Mouse (Mus musculus) megakaryocyte-erythroid progenitor cell, adult 5-6 weeks (primary cell): ENCODE data around the gene Satb1. TPM values are rescaled to one million over a fixed set of nuclear protein-coding genes. Genes with fewer than 3 reads are reported as not detected.

Experiments
- ATAC-seq: replicated peaks from 2 replicates; pipeline ENCODE4 v1.8.0; 2016; ENCODE audit warnings: mild to moderate bottlenecking, inconsistent platforms; ENCODE audit not compliant: severe bottlenecking, poor library complexity, low FRiP score, low TSS enrichment
- total RNA-seq, 2 experiments: library from RNA; stranded (forward) in 1 of 2; stranded (reverse) in 1 of 2; fragments of 200-1000, 215-1000 nt in 1 of 2; fragments of >200 nt in 1 of 2; fragmentation: Nextera tagmentation in 1 of 2; gene quantifications; 2 replicates each; pipeline ENCODE4 v1.2.3; 2014 to 2017

The Satb1 gene
- total RNA-seq, 2 experiments from 2014 or later, result 3.9 to 8.2 TPM

DNA sequence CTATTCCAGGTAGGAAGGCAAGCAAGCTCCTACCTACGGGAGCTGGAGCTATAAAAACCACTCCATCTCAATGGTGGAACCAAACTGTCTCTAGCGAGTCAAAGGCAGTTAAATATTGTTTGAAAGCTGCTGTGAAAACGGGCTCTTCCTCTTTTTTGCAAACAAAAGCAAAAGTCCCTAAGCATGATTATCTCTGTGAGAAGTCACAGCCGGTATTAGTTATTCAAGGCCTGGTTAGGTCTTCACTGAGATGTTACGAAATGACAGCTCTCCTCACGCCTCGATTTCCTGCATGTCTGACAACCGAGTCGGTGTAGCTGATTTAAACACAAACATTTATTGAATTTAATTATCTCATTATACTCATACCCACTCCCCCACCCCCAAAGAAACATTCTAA, 48.2 kb downstream of the Satb1 start:
- no peak for ATAC-seq

DNA sequence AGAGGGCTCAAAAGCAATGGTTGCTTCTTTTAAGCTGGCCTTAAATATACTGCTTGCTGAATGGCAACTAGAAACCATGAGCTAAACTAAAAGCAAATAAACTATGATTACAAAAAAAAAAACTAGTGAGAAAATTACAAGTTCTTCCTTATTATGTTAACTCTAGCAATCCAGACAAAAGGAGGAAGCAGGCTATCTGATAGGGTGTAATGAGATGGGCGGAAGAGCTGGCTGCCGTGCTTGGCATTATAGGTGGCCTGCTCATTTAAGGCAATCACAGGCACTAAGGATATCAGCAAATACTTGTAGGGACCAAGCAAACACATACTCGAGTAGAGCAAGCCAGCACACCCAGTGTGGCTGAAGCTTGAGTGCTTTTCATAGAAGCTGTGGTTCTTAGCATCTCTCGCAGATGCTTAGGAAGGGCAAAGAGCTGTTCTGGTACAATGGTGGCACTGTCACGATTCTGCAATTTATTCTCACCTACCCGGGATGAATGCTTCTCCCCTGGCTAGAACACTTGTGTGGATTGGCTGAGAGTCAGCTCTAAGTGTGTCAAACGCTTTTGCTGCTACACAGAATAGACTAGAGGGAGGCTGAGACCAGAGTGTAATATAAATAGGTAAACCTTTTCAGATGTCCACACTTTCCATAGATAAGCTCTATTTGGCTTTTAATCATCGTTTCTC, 49.4 kb downstream of the Satb1 start:
- ATAC-seq, result no peak

DNA sequence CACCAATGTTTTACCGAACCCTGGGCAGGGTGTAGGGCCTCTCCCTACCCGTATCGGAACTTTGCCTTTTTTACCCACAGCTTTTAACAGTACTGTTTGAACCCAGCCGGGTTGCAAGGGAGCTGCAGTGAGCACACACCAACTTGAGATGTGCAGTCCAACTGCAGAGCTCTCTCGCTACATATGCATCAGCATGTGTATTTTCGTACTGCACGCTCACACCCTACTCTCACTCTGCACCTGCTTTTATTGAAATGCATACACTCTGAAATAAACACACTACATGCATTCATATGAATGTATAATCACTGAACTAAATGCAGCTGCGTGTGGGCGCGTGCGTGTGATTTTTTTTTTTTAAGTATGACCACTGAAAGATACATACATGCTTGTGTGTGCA, 53.1 kb downstream of the Satb1 start:
- ATAC-seq, result no peak

- ATAC-seq, result no peak
Measured at GRCm38 (mm10) chr17:51778961-51779360, 54.1 kb downstream of the Satb1 start.

DNA sequence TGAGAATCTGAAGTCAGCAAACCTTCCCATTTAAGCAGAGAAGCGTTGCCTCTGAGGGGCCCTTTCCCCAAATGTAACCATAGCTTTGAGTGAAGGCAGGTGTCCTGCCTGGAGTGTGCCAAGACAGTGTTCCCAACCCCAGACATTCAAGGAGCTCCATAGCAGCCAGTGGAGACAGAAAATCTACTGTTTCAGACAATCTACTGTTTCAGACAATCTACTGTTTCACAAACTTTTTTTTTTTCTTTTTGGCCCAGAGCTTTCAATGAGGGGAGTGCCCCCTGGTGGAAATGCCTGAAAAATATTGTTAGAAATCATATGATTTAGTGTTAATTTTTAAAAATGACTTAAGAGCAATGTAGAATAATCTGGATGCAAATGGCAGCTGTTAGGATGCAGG, 55.3 kb downstream of the Satb1 start:
- no peak for ATAC-seq

GRCm38 (mm10) chr17:51775070-51775881, 57.8 kb downstream of the Satb1 start:
- no peak for ATAC-seq

GRCm38 (mm10) chr17:51763600-51763999, 69.5 kb downstream of the Satb1 start:
- ATAC-seq, result no peak

DNA sequence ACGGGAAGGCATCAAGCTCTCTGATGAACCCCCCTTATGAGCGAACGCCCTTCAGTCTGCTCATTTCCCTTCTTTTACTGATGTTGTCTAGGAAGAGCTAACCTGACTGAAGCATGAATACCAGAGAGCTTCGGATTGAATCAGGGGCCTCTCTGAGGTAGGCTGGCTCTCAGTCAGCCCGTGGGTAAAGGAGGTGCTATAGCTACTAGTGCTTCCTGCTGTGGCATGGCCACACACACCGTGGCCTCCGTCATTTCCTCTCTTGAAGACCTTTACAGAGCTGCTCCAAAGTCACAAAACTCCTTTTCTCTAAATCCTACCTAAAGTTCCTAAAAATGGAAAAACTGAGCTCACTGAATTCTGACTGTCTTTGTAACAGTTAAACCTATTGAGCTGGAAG, 70.6 kb downstream of the Satb1 start:
- ATAC-seq, result no peak

DNA sequence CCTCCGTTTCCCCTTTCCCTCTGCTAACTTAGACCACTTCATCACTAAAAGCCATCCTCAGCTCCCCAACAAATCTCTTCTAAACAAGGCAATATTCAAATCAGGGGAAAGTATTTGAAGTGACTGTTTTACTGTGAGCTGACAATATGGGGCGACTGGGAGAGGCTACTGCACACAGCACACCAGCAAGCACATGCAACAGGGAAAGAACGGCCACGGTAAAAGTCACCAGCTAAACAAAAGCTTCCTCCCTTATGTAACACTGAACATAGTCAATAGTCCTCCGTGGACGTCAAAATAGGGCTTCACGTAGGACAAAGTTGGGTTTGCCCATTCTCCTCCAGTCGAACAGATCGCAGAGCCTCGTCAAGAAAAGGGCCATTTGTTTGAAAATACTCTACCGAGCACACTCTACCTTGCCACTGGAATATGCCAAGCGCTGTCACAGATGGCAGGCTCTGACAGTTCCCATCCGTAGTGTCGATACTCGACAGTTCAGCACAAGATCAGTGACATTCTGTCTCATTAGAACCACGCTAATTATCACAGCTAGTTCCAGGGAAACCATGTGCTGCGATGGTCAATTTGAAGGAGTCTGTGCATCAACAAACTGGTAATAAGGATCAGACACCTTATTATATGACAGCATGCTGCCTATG, 72.0 kb downstream of the Satb1 start:
- no peak for ATAC-seq

DNA sequence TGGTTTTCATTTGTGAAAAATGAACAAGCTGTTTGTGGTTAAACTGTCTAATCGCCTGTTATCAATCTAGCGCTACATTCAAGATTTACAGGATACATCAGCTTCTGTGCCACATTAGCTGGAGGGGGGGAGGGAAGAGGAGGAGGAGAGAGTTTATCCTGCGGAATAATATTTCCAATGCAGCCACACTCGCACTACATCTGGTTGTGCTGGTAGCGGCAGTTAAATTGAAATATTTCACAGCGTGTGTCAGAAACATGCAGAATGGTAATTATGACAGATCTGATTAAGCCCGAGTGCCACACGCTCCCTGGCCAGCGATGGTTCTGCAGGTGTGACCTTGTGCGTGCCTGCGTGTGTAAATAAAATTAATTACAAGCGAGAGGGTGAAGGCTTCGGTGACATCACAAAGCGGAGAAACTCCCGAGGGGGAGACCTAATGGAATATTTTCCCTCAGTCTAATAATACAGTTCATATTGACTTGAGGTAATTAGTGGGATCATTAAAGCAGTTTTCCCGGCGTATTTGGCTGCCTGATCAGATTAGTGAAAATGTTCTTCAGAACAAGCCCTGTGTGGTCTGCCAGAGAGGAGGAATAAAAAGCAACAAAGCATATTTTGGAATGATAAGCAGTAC, 72.7 kb downstream of the Satb1 start:
- 0 out of 2 replicates have a peak, but pooled peaks have one; percentile 22 for ATAC-seq

GRCm38 (mm10) chr17:51759509-51759908, 73.6 kb downstream of the Satb1 start:
- ATAC-seq, result peak; percentile 78

- no peak for ATAC-seq
Measured at GRCm38 (mm10) chr17:51752142-51752541, 80.9 kb downstream of the Satb1 start.

DNA sequence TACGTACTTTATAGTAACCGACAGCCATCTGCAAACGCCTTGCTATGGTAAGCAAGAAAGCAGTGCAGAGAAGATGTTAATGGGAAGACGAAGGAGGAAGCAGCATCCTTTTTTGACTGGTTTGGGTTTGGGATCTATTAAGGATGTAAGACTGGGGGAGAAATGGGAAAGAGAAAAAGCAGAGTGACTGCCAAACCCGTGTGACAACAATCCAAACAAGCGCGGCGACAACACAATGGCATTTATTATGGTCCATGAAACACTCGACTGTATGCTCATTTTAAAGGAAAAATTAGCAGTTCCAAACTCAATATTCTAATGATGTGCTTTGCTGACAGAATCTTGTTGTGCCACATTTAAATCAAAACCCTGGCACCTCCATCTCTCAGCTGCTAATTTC, 85.9 kb downstream of the Satb1 start:
- ATAC-seq, result no peak

DNA sequence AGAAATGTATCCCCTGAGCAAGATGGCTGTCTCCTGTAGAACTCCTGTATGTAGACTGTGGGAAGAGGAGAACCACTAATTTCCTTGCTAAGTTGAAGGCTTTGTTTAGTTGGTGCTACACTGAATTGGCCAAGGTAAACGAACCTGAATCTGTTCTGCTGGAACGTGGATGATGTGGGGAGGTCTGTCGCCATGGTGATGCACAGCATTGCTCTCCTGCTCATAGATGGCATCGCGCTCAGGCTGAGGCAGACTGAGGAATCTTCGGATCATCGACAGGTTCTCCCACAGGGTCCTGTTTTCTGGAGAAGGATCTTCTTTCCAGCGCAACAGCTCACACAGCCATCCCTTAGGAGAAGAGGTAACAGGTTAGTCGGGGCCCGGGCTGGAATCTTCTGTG, 90.6 kb downstream of the Satb1 start:
- ATAC-seq, result no peak

DNA sequence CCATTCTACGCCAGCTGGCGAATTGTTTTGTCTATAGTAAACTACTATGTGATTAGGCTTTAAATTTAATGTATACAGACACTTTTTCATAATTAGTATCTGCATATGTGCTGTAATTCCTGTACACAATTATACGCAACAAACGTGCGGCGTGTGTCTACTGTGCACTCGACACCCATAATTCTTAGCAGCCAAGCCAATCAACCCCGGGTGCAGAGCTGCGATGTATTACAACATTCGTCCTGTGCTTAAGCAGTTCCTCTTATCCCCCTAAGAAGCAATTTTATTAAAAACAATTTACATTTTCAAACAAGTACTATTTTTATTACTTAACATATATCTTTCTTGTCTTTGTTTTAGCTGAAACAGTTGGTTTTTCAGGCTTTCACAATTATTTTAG, 92.0 kb downstream of the Satb1 start:
- no peak for ATAC-seq

- ATAC-seq, result no peak
Measured at GRCm38 (mm10) chr17:51740246-51740645, 92.8 kb downstream of the Satb1 start.

GRCm38 (mm10) chr17:51724486-51724885, 108.6 kb downstream of the Satb1 start:
- no peak for ATAC-seq

DNA sequence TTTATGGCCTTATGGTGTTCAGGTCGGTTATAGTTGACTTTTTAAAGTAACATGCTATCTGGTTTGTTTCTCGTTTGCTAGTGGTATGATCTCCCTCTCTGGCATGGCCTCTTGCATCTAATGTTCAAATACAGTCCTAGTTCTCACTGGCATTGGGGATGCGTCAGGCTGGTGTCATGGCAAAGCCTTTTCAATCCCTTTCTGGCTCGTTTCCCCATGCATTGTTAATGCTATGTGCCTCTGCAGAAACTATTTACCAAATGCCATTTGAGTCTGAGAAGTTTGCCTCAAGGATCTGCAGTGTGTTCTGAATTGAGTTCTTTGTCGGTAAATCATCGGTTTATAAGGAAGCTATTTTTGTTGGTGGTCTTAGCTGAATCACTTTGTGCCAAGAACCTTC, 137.4 kb downstream of the Satb1 start:
- no peak for ATAC-seq

DNA sequence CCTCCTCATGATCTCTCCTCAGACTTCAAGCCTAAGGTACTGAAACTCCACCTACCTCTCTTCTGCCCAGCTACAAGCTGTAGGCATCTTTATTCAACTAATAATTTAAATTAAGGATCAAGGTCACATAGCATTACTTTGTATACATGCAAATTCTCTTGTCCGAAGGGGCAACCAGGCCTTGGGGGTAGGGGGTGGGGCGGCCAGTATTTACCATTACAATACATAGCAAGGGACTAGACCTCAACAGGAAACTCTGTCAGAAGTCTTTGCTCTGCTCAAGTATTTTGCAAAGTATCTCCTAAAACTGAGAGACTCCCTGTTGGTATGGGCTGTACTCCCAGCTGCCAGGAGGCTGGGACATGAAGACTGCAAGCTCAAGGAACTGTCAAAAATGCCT, 137.8 kb downstream of the Satb1 start:
- no peak for ATAC-seq

DNA sequence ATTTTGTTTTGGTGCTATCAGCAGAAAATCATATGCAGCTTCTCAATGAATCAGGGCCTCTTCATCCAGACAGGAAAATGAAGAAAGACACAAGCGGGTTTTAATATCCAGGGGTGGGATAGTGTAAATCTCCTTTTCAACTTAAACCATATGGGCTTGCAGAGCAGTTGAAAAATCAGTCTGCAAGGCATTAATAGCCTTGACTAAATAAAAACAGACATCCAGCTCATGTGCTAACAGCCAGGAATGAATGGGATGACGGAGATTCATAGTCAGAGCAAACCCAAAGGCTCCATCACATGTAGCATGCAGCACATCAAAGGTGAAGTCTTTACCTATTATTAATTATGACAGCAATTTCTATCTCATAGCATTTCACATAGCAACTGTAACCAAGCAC, 142.6 kb downstream of the Satb1 start:
- no peak for ATAC-seq
